Mouse (Mus musculus) activated CD4-positive, CD25-positive, alpha-beta regulatory T cell (primary cell): ENCODE data around the gene Gm21738. TPM values are rescaled to one million over a fixed set of nuclear protein-coding genes. Genes with fewer than 3 reads are reported as not detected.

Source experiments
- polyA plus RNA-seq, 2 experiments: library from polyadenylated mRNA; unstranded; fragments of 100-300 nt; shearing (Covaris generic); gene quantifications; one replicate each; pipeline ENCODE4 v1.2.1; 2017

Gene Gm21738
- 10 to 100 TPM in 1 of 2 experiments, 1 to 10 TPM in 1; 5.4 to 19.1 TPM for polyA plus RNA-seq

DNA sequence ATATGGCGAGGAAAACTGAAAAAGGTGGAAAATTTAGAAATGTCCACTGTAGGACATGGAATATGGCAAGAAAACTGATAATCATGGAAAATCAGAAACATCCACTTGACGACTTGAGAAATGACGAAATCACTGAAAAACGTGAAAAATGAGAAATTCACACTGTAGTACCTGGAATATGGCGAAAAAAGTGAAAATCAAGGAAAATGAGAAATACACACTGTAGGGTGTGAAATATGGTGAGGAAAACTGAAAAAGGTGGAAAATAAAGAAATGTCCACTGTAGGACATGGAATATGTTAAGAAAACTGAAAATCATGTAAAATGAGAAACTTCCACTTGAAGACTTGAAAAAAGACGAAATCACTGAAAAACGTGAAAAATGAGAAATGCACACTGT is at the start of gene Gm21738:
Gm21738 (minus strand) TSS at position 101 of the 400 bp plus-strand sequence.

Other genes with a start within 250 kb of the Gm21738 start
- not detected for gene Gm2244, start 131.0 kb upstream of the Gm21738 start, polyA plus RNA-seq
- 1 to 10 TPM; 4.3 to 9.4 TPM for gene Gm2237, start 166.2 kb upstream of the Gm21738 start, polyA plus RNA-seq
- gene Gm5458, start 183.7 kb upstream of the Gm21738 start, polyA plus RNA-seq, result not detected